Mouse (Mus musculus) liver, postnatal 0 days (tissue): ENCODE data around the gene Dlg2. TPM values are rescaled to one million over a fixed set of nuclear protein-coding genes. Genes with fewer than 3 reads are reported as not detected.

ENCODE experiments used
- ATAC-seq: fragments of 200-750 bp; cut with Nextera tagmentation; 2 replicates; pipeline ENCODE4 v1.8.0; 2017; ENCODE audit warnings: mild to moderate bottlenecking, moderate library complexity
- DNase-seq: peaks from one replicate; pipeline ENCODE4 v3.0.0-alpha.2; 2016
- H3K27ac ChIP-seq: fragments of 300-500 bp; sonication (generic); 2 replicates; pipeline ENCODE4 v1.5.1; 2014; ENCODE audit warnings: antibody characterized with exemption, moderate library complexity, mild to moderate bottlenecking, low read depth
- H3K27me3 ChIP-seq: fragments of 300-500 bp; sonication (generic); 2 replicates; pipeline ENCODE4 v1.6.1; 2014; ENCODE audit warnings: low read length, control low read depth, mixed read lengths; ENCODE audit not compliant: insufficient read depth
- H3K36me3 ChIP-seq: fragments of 300-500 bp; sonication (generic); replicated peaks from 2 replicates; pipeline ENCODE4 v1.6.1; 2014; ENCODE audit warnings: mild to moderate bottlenecking, control low read depth, low read length, moderate library complexity, mixed read lengths; ENCODE audit not compliant: insufficient read depth
- H3K4me1 ChIP-seq: fragments of 300-500 bp; sonication (generic); 2 replicates; pipeline ENCODE4 v1.6.1; 2014; ENCODE audit warnings: antibody characterized with exemption, mild to moderate bottlenecking, control low read depth; ENCODE audit not compliant: insufficient read depth
- H3K4me2 ChIP-seq: fragments of 300-500 bp; sonication (generic); 2 replicates; pipeline ENCODE4 v1.6.1; 2014; ENCODE audit warnings: low read depth, mild to moderate bottlenecking, low read length, moderate library complexity, mixed read lengths
- H3K4me3 ChIP-seq: fragments of 300-500 bp; sonication (generic); 2 replicates; pipeline ENCODE4 v1.5.1; 2014; ENCODE audit warnings: low read depth, low read length
- H3K9ac ChIP-seq: fragments of 300-500 bp; sonication (generic); replicated peaks from 2 replicates; pipeline ENCODE4 v1.6.1; 2014; ENCODE audit warnings: mild to moderate bottlenecking, moderate library complexity
- H3K9me3 ChIP-seq: fragments of 300-500 bp; sonication (generic); 2 replicates; pipeline ENCODE4 v1.6.1; 2016; ENCODE audit warnings: mild to moderate bottlenecking, control low read depth, low read length, mixed read lengths
- CTCF ChIP-seq: sonication (generic); IDR thresholded peaks from 2 replicates; pipeline ENCODE4 v1.5.1; 2016; ENCODE audit warnings: antibody characterized with exemption, low read depth
- EP300 ChIP-seq: IDR thresholded peaks from 2 replicates; pipeline ENCODE4 v1.6.1; 2016; ENCODE audit warnings: antibody characterized with exemption, low read depth, mild to moderate bottlenecking
- WGBS: fragments of 180-500 bp; shearing (Covaris S2); extraction: QIAGEN DNeasy Blood & Tissue Kit; methylation state at CpG from one replicate; pipeline ENCODE4 v1.1.7; 2014; ENCODE audit not compliant: insufficient replicate concordance; 5-methylcytosine and 5-hydroxymethylcytosine counted together
- polyA plus RNA-seq: library from polyadenylated mRNA; unstranded; fragments of >200 nt; fragmentation: Nextera tagmentation; extraction: Ambion mirVana; gene quantifications from 2 replicates; pipeline ENCODE4 v1.2.1, GENCODE M21; 2015

Dlg2 gene
- polyA plus RNA-seq, 1 experiment from 2014 or later: 0.41 TPM

DNA sequence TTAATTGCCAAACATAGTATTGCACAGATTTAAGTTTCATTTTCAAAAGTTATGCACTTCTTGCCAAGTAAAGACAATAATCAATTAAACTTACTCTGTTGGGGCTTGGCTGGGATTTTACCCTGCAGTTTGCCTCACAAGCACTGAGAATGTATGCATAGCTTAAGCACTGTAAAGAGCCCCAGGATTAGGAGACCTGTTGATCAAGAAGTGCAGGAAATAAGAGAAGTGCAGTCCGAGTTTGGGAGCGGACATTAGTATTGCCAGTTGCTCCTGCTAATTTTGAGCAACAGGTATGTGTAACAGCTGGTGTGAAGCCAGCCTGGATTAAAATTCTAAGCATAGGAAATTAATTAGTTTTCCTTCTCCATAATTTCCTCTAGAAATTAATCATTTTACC lies 1687.8 kb downstream of the Dlg2 start:
- H3K27ac ChIP-seq: no peak overlapping the region
- no peaks in the 10 kb centered on the region for H3K27me3 ChIP-seq
- TF ChIP-seq EP300 (no peak), CTCF (no peak)
- H3K9ac ChIP-seq: no peak overlapping the region
- H3K4me1 ChIP-seq: no peaks in the 10 kb centered on the region
- 68% methylated on average over 2 of the region's 2 CpGs for WGBS
- H3K36me3 ChIP-seq: no peaks in the 10 kb centered on the region
- no peak for ATAC-seq
- H3K9me3 ChIP-seq: no peaks in the 10 kb centered on the region
- DNase-seq: no peak
- H3K4me3 ChIP-seq: no peak overlapping the region
- no peak overlapping the region for H3K4me2 ChIP-seq

DNA sequence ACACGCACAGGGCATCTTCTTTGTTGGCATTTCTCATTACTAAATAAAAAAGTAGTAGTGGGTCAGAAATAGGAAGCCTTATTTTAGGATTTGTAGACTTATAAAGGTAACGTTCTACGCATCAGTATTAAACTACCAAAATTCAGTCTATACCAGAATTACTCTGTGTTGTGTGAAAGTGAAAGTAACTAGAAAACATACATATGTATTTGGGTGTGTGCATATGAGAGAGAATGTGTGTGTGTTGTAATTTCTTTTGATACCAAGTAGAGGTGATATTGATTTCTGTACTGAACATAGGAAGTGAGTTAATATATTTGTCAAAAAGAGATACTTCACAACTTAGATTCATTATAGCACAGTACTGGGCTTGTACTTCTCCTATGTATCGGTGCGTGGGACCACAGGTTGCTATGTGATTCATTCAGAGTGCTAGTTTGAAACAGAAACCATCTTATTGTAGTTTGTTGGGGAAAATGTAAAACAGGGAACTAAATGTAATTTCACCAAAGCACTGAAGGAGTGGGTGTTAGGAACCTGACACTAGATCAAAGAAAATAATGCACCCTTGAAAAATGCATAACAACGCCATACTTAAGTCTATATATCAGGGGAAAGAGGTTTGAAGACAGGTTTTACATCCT lies 1688.5 kb downstream of the Dlg2 start:
- no peak for ATAC-seq
- H3K4me2 ChIP-seq: no peak overlapping the region
- no peak for DNase-seq
- no peaks in the 10 kb centered on the region for H3K4me1 ChIP-seq
- no peak overlapping the region for H3K4me3 ChIP-seq
- H3K27me3 ChIP-seq: no peaks in the 10 kb centered on the region
- H3K36me3 ChIP-seq: no peaks in the 10 kb centered on the region
- H3K27ac ChIP-seq: no peak overlapping the region
- TF ChIP-seq EP300: no peak
- no peak for TF ChIP-seq CTCF
- H3K9me3 ChIP-seq: no peaks in the 10 kb centered on the region
- H3K9ac ChIP-seq: no peak overlapping the region
- WGBS: 76% methylated on average over 6 of the region's 6 CpGs

DNA sequence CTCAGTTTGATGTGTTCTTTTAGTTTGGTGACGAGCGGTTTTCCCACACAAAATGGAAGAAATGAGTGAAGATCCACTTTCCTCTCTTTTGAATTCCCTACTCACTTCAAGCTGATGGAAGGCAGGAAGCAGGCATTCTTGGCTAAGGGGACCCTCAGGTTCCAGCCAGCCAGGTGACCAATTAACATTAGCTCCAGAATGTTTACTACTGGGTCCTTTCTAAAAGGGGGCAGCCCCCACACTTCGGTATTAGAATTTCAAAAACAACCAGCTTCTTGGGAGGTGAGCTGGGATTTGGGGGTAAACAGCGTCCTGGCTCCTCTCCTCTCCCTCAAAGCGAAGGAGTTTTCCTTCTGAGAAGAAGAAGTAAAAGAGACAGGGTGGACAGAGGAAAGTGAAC lies 1703.6 kb downstream of the Dlg2 start:
- no peak for TF ChIP-seq CTCF
- no peak for TF ChIP-seq EP300
- DNase-seq: no peak
- Histone ChIP-seq H3K27ac (no peak overlapping the region), H3K36me3 (no peaks in the 10 kb centered on the region), H3K9ac (no peak overlapping the region), H3K4me2 (peak overlapping the region; percentile 62), H3K27me3 (peaks cover 8% of the 10 kb centered on the region), H3K4me1 (no peaks in the 10 kb centered on the region), H3K4me3 (no peak overlapping the region), H3K9me3 (no peaks in the 10 kb centered on the region)
- WGBS: 33% methylated on average over 5 of the region's 5 CpGs
- no peak for ATAC-seq

DNA sequence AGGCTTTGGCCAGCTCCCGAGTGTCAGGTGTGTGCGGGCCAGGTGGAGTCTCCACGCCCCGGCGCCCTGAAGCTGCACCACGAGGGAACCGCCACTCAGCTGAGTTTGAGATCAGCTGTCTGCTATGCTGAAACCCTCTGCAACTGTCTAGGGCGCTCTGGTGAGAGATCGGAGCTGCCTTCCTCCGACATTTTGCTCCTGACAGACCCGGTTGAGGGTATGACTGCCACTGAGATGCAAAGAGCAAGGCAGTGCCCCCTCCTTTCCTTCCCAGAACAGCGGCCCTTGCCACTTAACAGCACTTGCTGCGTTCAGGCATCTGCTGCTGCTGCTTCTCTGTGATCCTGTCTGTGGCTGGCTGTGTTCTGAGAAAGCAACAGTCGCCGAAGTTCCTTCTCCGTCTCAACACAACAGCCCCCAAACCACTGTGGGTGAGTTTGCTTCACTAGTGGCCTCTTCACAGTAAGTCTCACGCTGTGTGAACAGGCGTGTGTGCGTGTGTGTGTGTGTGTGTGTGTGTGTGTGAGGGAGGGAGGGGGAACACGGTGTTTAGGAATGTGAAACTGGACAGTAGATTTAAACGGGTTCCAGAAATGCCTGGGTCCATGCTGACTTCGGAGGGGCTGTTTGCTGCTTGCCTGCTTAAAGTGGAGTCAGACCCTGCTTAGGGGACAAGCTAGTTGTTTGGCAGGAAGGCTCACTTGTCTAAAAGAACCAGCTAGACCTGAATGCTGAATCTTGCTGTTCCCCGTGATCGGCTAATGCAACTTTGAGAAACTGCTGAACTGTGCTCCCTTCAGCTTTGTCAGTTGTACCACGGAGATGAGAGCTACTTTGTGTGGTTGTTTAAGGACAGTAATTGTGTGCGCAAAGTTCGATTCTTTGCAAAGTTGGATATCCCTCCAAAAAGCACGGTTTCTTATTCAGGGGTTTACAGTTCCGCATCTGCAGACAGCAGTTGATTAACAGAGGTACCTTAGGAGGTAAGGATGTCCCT lies 1704.4 kb downstream of the Dlg2 start:
- Histone ChIP-seq H3K4me1 (no peaks in the 10 kb centered on the region), H3K4me2 (peak overlapping the region; percentile 62), H3K4me3 (peak overlapping the region; percentile 29), H3K27ac (no peak overlapping the region), H3K9ac (no peak overlapping the region), H3K9me3 (no peaks in the 10 kb centered on the region), H3K36me3 (no peaks in the 10 kb centered on the region), H3K27me3 (peaks cover 8% of the 10 kb centered on the region)
- no peak for ATAC-seq
- peak; percentile 13 for DNase-seq
- WGBS: 20% methylated on average over 29 of the region's 29 CpGs
- TF ChIP-seq EP300: no peak
- TF ChIP-seq CTCF: no peak

DNA sequence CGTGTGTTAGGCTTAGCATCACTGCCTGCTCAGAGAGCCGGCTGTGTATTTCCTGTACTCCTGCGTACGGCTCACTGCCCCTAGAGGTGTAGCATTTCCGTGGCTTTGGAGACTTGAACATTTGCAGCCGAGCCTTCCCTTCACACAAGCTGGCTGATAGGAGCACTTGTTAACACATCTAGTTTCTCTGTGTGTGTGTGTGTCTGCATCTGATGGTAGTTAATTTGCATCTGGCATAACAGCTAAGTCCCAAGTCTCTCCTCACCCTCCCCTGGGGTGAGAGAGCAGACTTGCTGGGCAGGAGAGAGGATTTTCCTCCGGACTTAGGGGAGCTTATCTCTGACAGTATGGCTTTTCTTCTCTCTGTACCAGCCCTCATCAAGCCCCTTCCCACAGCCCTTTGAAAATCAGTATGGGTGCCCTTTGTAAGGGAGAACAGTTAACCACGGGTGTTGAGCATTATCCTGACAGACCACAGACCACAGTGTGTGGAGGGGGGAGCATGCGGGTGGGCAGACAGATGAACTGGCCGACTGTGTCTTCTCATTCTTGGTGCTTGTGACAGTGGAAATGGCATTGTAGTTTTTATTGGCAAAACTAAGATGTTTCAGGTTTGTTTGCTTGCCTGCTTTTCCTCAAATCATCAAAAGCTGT lies 1705.6 kb downstream of the Dlg2 start:
- ATAC-seq (no peak), DNase-seq (no peak)
- no peaks in the 10 kb centered on the region for H3K4me1 ChIP-seq
- H3K36me3 ChIP-seq: no peaks in the 10 kb centered on the region
- H3K9me3 ChIP-seq: no peaks in the 10 kb centered on the region
- TF ChIP-seq CTCF (no peak), EP300 (no peak)
- no peak overlapping the region for H3K4me2 ChIP-seq
- no peak overlapping the region for H3K9ac ChIP-seq
- no peak overlapping the region for H3K4me3 ChIP-seq
- 16% methylated on average over 10 of the region's 10 CpGs for WGBS
- no peak overlapping the region for H3K27ac ChIP-seq
- peaks cover 8% of the 10 kb centered on the region for H3K27me3 ChIP-seq
